Mouse (Mus musculus) ES-E14 (cell line): ENCODE results near the gene Marveld2. TPM values are rescaled to one million over a fixed set of nuclear protein-coding genes. Genes with fewer than 3 reads are reported as not detected.

Experiments
- DNase-seq: peaks from one replicate; pipeline ENCODE4 v3.0.0-alpha.2; 2013; ENCODE audit warnings: low read depth, low spot score
- H3K27ac ChIP-seq: 2 replicates; pipeline ENCODE4 v1.5.1; 2012; ENCODE audit warnings: low read depth, mild to moderate bottlenecking, low read length, moderate library complexity, mixed read lengths; ENCODE audit not compliant: poor library complexity, insufficient read depth, severe bottlenecking
- H3K36me3 ChIP-seq: 2 replicates; pipeline ENCODE4 v1.6.1; 2012; ENCODE audit warnings: mild to moderate bottlenecking, low read length, moderate library complexity, mixed read lengths; ENCODE audit not compliant: control insufficient read depth, poor library complexity, insufficient read depth, severe bottlenecking
- H3K4me1 ChIP-seq, 2 experiments: fragments of 150-350 bp in 1 of 2; sonication (generic) in 1 of 2; 2 replicates each; pipeline ENCODE4 v1.6.1; 2012; ENCODE audit warnings: low read length in 2 of 2, mild to moderate bottlenecking in 1 of 2, mixed read lengths in 1 of 2; ENCODE audit not compliant: control insufficient read depth in 2 of 2, insufficient read depth in 2 of 2, poor library complexity in 1 of 2
- H3K4me3 ChIP-seq, 2 experiments: fragments of 150-350 bp in 1 of 2; sonication (generic) in 1 of 2; 2 replicates each; pipeline ENCODE4 v1.5.1; 2012; ENCODE audit warnings: low read length in 2 of 2, low read depth in 1 of 2, mild to moderate bottlenecking in 1 of 2, mixed read lengths in 1 of 2; ENCODE audit not compliant: insufficient read depth in 1 of 2, poor library complexity in 1 of 2, severe bottlenecking in 1 of 2
- H3K9ac ChIP-seq: 2 replicates; pipeline ENCODE4 v1.6.1; 2012; ENCODE audit warnings: low read depth, mild to moderate bottlenecking, low read length, mixed read lengths; ENCODE audit not compliant: poor library complexity, insufficient read depth, severe bottlenecking
- H3K9me3 ChIP-seq: fragments of 150-350 bp; sonication (generic); 2 replicates; pipeline ENCODE4 v1.6.1; 2012; ENCODE audit warnings: low read depth, mild to moderate bottlenecking, low read length; ENCODE audit not compliant: control insufficient read depth, insufficient read depth
- CHD2 ChIP-seq: IDR thresholded peaks from 2 replicates; pipeline ENCODE4 v1.6.1; 2014; ENCODE audit warnings: mild to moderate bottlenecking, low read depth, low read length, inconsistent platforms
- HCFC1 ChIP-seq: IDR thresholded peaks from 2 replicates; pipeline ENCODE4 v1.6.1; 2012; ENCODE audit warnings: low read length, inconsistent platforms, borderline replicate concordance; ENCODE audit not compliant: insufficient read depth
- MAFK ChIP-seq: IDR thresholded peaks from 2 replicates; pipeline ENCODE4 v1.6.1; 2014; ENCODE audit warnings: mild to moderate bottlenecking, low read depth, low read length, inconsistent platforms; ENCODE audit not compliant: insufficient read depth
- ZC3H11A ChIP-seq: IDR thresholded peaks from 2 replicates; pipeline ENCODE4 v1.6.1; 2012; ENCODE audit warnings: low read depth, mild to moderate bottlenecking, inconsistent platforms, low read length, borderline replicate concordance
- ZNF384 ChIP-seq: IDR thresholded peaks from 2 replicates; pipeline ENCODE4 v1.6.1; 2012; ENCODE audit warnings: low read depth, low read length, inconsistent platforms
- in situ Hi-C, 2 experiments: fragments of 600-800 bp; cut with MboI; formaldehyde crosslinking; loops; one replicate each; pipeline ENCODE4 v1.15.1; 2025; ENCODE audit warnings: low sequenced_read_pairs in 2 of 2, inconsistent platforms in 1 of 2; ENCODE audit not compliant: unreplicated experiment in 2 of 2
- total RNA-seq: library from RNA; depleted of rRNA; stranded (reverse); fragments of 300-350 nt; gene quantifications from 2 replicates; pipeline ENCODE4 v1.2.3, GENCODE M21; 2012; rRNA removed

Marveld2 gene
- total RNA-seq: 2.5 and 4.7 TPM in 2 replicates

GRCm38 (mm10) chr13:100616181-100617087 lies at the start of gene Marveld2:
Marveld2 (minus strand) TSS chr13:100616971.
- Histone ChIP-seq H3K9ac (peak within 1 kb of the TSS; percentile 81), H3K27ac (no peak within 1 kb of the TSS), H3K4me3 (peak within 1 kb of the TSS; percentile 82 to 83), H3K36me3 (peaks cover 2% of the 10 kb centered on the region; the same call in 1 of the 2 replicates), H3K9me3 (no peaks in the 10 kb centered on the region), H3K4me1 (peaks cover 3% of the 10 kb centered on the region in 2 experiments; a peak in 1 of 4 replicates)
- in situ Hi-C loops: no loop called here
- DNase-seq: no peak
- TF ChIP-seq ZC3H11A: no peak
- no peak for TF ChIP-seq ZNF384
- no peak for TF ChIP-seq CHD2
- peak; percentile 53; the same call in 1 of the 2 replicates for TF ChIP-seq HCFC1

DNA sequence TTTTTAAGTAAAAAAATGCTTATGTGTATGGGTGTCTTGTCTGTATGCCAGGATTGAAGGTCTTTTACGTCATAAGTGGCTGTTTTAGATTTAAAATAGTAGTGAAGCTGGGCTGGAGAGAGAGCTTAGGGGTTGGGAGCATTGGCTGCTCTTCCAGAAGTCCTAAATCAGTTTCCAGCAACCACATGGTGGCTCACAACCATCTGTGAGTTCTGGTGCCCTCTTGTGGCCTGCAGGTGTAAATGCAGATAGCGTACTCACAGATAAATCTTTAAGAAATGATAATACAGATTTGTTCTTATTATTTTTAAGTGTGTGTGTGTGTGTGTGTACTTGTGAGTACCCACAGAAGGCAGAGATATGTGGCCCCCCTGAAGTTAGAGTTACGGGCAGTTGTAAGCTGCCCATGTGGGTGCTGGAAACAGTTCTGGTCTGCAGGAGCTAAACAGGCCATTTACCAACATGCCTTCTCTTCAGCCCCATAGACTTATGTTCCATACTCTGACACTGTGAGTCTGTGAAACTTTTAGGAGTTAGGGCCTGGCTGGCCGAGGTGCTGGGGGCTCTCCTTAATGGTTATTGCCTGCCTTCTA lies 43.2 kb upstream of the Marveld2 start:
- Histone ChIP-seq H3K9me3 (no peaks in the 10 kb centered on the region), H3K36me3 (peaks cover 3% of the 10 kb centered on the region), H3K27ac (no peak overlapping the region), H3K4me1 (no peaks in the 10 kb centered on the region), H3K4me3 (no peak overlapping the region), H3K9ac (peak overlapping the region; percentile 34; the same call in 1 of the 2 replicates)
- DNase-seq: peak; percentile 65
- no peak for TF ChIP-seq ZNF384
- no peak for TF ChIP-seq ZC3H11A
- TF ChIP-seq HCFC1: no peak
- no peak for TF ChIP-seq CHD2
- no peak for TF ChIP-seq MAFK
- in situ Hi-C loops: no loop called here

DNA sequence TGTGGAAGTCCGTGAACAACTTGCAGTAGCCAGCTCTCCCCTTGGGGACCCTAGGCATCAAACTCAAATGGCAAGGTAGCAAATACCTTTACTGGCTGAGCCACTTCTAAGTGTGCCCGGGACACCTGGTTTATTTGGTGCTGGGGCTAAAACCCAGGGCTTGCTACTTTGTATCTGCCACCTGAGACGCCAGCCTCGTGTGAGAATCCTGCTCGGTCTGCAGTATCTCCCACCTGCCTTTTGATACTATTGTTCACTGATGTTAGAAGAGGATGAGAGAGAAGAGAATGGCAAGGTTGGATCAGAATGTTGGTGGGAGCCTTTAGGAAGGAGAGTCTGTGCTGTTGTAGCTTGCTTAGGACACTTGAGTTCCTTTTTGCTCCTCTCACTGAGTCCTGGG lies 41.3 kb upstream of the Marveld2 start:
- H3K27ac ChIP-seq: no peak overlapping the region
- H3K4me3 ChIP-seq: no peak overlapping the region
- TF ChIP-seq MAFK (no peak), CHD2 (no peak), HCFC1 (no peak), ZNF384 (no peak), ZC3H11A (no peak)
- no peaks in the 10 kb centered on the region for H3K4me1 ChIP-seq
- DNase-seq: no peak
- no peak overlapping the region for H3K9ac ChIP-seq
- no peaks in the 10 kb centered on the region for H3K9me3 ChIP-seq
- in situ Hi-C loops: no loop called here
- H3K36me3 ChIP-seq: no peaks in the 10 kb centered on the region; the same call in 1 of the 2 replicates

GRCm38 (mm10) chr13:100651439-100652186 lies 34.8 kb upstream of the Marveld2 start, which contains the start of gene Taf9:
Taf9 (plus strand) TSS chr13:100651579.
- in situ Hi-C loops: no loop called here

More at GRCm38 (mm10) chr13:100651439-100652186, 34.8 kb upstream of the Marveld2 start, which contains the start of gene Taf9:
- no peaks in the 10 kb centered on the region for H3K9me3 ChIP-seq
- no peak for DNase-seq
- no peaks in the 10 kb centered on the region; the same call in 1 of the 2 replicates for H3K36me3 ChIP-seq
- no peaks in the 10 kb centered on the region for H3K4me1 ChIP-seq
- peak within 1 kb of the TSS; percentile 98 for H3K27ac ChIP-seq
- TF ChIP-seq ZNF384: no peak
- TF ChIP-seq CHD2: no peak
- peak within 1 kb of the TSS; percentile 100 for H3K9ac ChIP-seq
- H3K4me3 ChIP-seq: peak within 1 kb of the TSS; percentile 98 to 100
